Comparison of ENCODE assay signal across 24 mouse cellular contexts in the genomic region with DNA sequence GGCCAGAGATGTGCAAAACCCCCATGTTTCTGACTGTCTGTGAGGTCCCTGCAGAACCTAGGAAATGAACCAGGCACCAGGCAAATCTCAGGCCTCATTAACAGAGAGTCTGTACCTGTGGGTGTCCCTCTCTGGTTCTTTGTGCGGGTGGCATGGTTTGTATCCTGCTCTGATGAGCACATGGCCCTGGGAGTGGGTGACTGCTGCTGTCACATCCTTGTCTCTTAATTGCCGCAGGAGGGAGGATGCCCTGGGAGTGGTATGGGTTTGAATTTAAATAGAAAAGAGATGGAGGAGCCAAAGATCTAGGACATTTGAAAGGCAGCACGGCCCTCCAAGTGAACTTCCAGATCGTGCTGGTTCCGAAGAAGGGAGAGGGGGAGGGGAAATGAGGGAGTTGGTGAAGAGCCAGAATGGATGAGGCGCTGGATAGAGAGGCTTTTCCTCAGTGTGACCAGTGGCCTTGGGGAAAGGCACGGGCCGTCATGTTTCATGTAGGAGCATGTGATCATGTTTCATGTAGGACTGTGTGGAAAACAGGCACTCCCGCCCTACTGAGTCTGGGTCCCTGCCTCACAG. TPM values are rescaled to one million over a fixed set of nuclear protein-coding genes. Genes with fewer than 3 reads are reported as not detected.
DNase-seq lines count a peak whose midpoint lies in the region; TF ChIP-seq lines count a peak whose summit lies in the region.
"Had no signal": no experiment of that assay in that cellular context is flagged by ENCODE, and none has a peak within 500 bp of the region (broad histone marks: within the 10 kb centered on the region; RNA-seq: fewer than 3 reads in every experiment).

No protein-coding gene starts in this region.

- no peak for TF ChIP-seq CTCF in heart, adult 2 months (IDR thresholded peaks at IDR 0.05)

- H3K4me1 ChIP-seq in heart, adult 2 months (ENCODE audit: control insufficient read depth, insufficient read depth, low read length), result no peaks in the 10 kb centered on the region
- H3K4me1 ChIP-seq: embryonic facial prominence, embryonic 15.5 days; heart, embryonic 15.5 days had no signal

- no peak overlapping the region for H3K27ac ChIP-seq in heart, adult 2 months
- H3K27ac ChIP-seq: embryonic facial prominence, embryonic 15.5 days; heart, embryonic 15.5 days; limb, embryonic 10.5 days had no signal

- no peak overlapping the region for H3K4me3 ChIP-seq in heart, adult 2 months
- H3K4me3 ChIP-seq: embryonic facial prominence, embryonic 15.5 days; heart, embryonic 15.5 days; limb, embryonic 10.5 days; megakaryocyte, embryonic 14.5 days had no signal

- H3K36me3 ChIP-seq in heart, adult 2 months (ENCODE audit: control insufficient read depth, insufficient read depth, low read length), result no peaks in the 10 kb centered on the region
- H3K36me3 ChIP-seq: embryonic facial prominence, embryonic 15.5 days; G1E; heart, embryonic 15.5 days; limb, embryonic 10.5 days had no signal

- no peaks in the 10 kb centered on the region for H3K27me3 ChIP-seq in heart, adult 2 months (ENCODE audit: control insufficient read depth, insufficient read depth, low read length)
- H3K27me3 ChIP-seq: embryonic facial prominence, embryonic 15.5 days had no signal

- TF ChIP-seq POLR2A in heart, adult 2 months (IDR thresholded peaks at IDR 0.05; ENCODE audit: insufficient read depth, low read depth, low read length), result no peak

- 63% methylated on average over 9 of the region's 9 CpGs for WGBS in heart, adult 2 months

- DNase-seq in heart, postnatal 4 days, result peak; percentile 14
- no peak for DNase-seq in heart, adult 2 months
- peak; percentile 35 for DNase-seq in left cerebral cortex, postnatal 4 days
- no peak for DNase-seq in left cerebral cortex, postnatal 25 days (ENCODE audit: low spot score in 2 of 2)
- DNase-seq in R1 (ENCODE audit: low read depth, low spot score), result peak; percentile 69
- peak; percentile 58 to 69 for DNase-seq in kidney, postnatal 4 days
- DNase-seq in neural tube, embryonic 10.5 days (ENCODE audit: extremely low spot score, low spot score), result no peak
- DNase-seq: cerebellum, adult 18-20 months; cerebellum, postnatal 36 days; heart, adult 11 months; liver, postnatal 0 days; lung, postnatal 14 days; right cerebral cortex, postnatal 4 days had no signal

- intact Hi-C loops in heart, adult 2 months (cut with DNase I), result no loop called here
- intact Hi-C loops in left cerebral cortex, postnatal 4 days (cut with DNase I), result no loop called here
- intact Hi-C loops in left cerebral cortex, postnatal 25 days (cut with DNase I), result loop anchor here (5.0 kb wide), 1 partner anchor 47 kb away; no protein-coding TSS in a partner anchor

- no peak for TF ChIP-seq EP300 in heart, adult 2 months (IDR thresholded peaks at IDR 0.05; ENCODE audit: insufficient read depth, low read depth, low read length)

- H3K79me2 ChIP-seq in heart, adult 2 months (replicated peaks; ENCODE audit: control insufficient read depth, insufficient read depth, low read length), result no peaks in the 10 kb centered on the region

- no peak overlapping the region for H3K9ac ChIP-seq in heart, adult 2 months (ENCODE audit: low read depth, low read length)
- H3K9ac ChIP-seq: embryonic facial prominence, embryonic 15.5 days; heart, embryonic 15.5 days; liver, postnatal 0 days had no signal

RNA-seq across cellular contexts. Expression of gene Tcl1b2, which starts 46.3 kb away (rescaled TPM):
- not detected for total RNA-seq in heart, postnatal 4 days (2021)
- not detected for total RNA-seq in heart, adult 2 months (2021)
- not detected in 2 replicates for polyA plus RNA-seq in heart, adult 2 months (2012; rRNA removed)
- not detected for total RNA-seq in left cerebral cortex, postnatal 4 days (2021)
- total RNA-seq in left cerebral cortex, postnatal 25 days (2021), result not detected
- total RNA-seq: G1E; gastrocnemius, adult 8-10 months; hematopoietic stem cell, adult 5-6 weeks; left cerebral cortex, adult 18-20 months; liver, adult 2 months had no signal
- polyA plus RNA-seq: embryonic facial prominence, embryonic 15.5 days; G1E; heart, embryonic 15.5 days; limb, embryonic 10.5 days; liver, adult 2 months; liver, postnatal 0 days; neural tube, embryonic 11.5 days; stomach, embryonic 16.5 days had no signal

RNA-seq across cellular contexts. Expression of gene Tcl1b1, which starts 59.9 kb away (rescaled TPM):
- total RNA-seq in heart, postnatal 4 days (2021), result not detected
- total RNA-seq in heart, adult 2 months (2021), result not detected
- not detected in 2 replicates for polyA plus RNA-seq in heart, adult 2 months (2012; rRNA removed)
- not detected for total RNA-seq in left cerebral cortex, postnatal 4 days (2021)
- total RNA-seq in left cerebral cortex, postnatal 25 days (2021), result not detected
- total RNA-seq: G1E; gastrocnemius, adult 8-10 months; hematopoietic stem cell, adult 5-6 weeks; left cerebral cortex, adult 18-20 months; liver, adult 2 months had no signal
- polyA plus RNA-seq: embryonic facial prominence, embryonic 15.5 days; G1E; heart, embryonic 15.5 days; limb, embryonic 10.5 days; liver, adult 2 months; liver, postnatal 0 days; neural tube, embryonic 11.5 days; stomach, embryonic 16.5 days had no signal

Comparison
In these comparisons a context has a peak if more than half of its experiments do, and no peak if none do; other contexts are left out.
1. DNase-seq: peak in heart, postnatal 4 days (single experiment), left cerebral cortex, postnatal 4 days (single experiment), R1 (single experiment) and kidney, postnatal 4 days (2 of 2); none in heart, adult 2 months (0 of 2), left cerebral cortex, postnatal 25 days (0 of 2) and neural tube, embryonic 10.5 days (single experiment).